Mouse (Mus musculus) thymus, adult 2 months (tissue): ENCODE data around the gene Ctnnbl1.

Experiments used
- CTCF ChIP-seq: fragments of 200-500 bp; IDR thresholded peaks from 2 replicates; pipeline ENCODE4 v1.5.1; 2012; ENCODE audit warnings: mild to moderate bottlenecking, control low read depth, low read length, moderate library complexity, borderline replicate concordance; ENCODE audit not compliant: control insufficient read depth, poor library complexity, insufficient read depth; ENCODE audit errors: extremely low read depth
- POLR2A ChIP-seq: fragments of 200-500 bp; IDR thresholded peaks from 2 replicates; pipeline ENCODE4 v1.6.1; 2012; ENCODE audit warnings: mild to moderate bottlenecking, low read length, control low read depth, moderate library complexity; ENCODE audit not compliant: control insufficient read depth, poor library complexity, insufficient read depth; ENCODE audit errors: extremely low read depth

- TF ChIP-seq CTCF, result no peak
- no peak for TF ChIP-seq POLR2A
Measured at GRCm38 (mm10) chr2:157795627-157796423, 58.6 kb downstream of the Ctnnbl1 start.
